In the genomic region with DNA sequence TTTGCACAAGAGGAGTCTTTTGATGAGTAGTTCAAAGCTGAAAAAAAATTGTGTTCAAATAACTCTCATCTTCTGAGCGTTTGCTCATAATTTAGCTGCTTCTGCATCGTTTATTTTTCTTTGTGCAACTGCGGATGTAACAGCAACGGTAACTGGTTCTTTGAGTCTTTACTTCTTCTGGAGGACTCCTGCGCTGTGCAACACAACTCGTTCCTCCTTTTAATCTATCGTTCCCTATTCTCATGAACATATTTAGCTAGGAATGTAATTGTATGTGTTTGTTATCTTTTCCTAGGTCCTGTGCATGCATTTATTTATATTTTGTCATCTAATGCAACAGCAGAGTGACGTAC, we compare ENCODE assay signal across 9 mouse cellular contexts.
A peak's percentile ranks its signal among the peaks of the same experiment; 100 is the strongest.
DNase-seq lines count a peak whose midpoint lies in the region; ATAC-seq and TF ChIP-seq lines count a peak whose summit lies in the region.
"Had no signal": no experiment of that assay in that cellular context is flagged by ENCODE, and none has a peak within 500 bp of the region (broad histone marks: within the 10 kb centered on the region; RNA-seq: fewer than 3 reads in every experiment).

No protein-coding gene starts in this region.

- H3K4me2 ChIP-seq in liver, embryonic 13.5 days: peak overlapping the region; percentile 24; the same call in 1 of the 2 replicates
- peak overlapping the region; percentile 63 for H3K4me2 ChIP-seq in hindbrain, postnatal 0 days (ENCODE audit: low read depth, low read length)
- peak overlapping the region; percentile 47 for H3K4me2 ChIP-seq in neural tube, embryonic 14.5 days (ENCODE audit: low read depth, low read length)

- no peaks in the 10 kb centered on the region for H3K9me3 ChIP-seq in liver, embryonic 13.5 days (replicated peaks)
- H3K9me3 ChIP-seq in hindbrain, postnatal 0 days (ENCODE audit: low read length): no peaks in the 10 kb centered on the region
- H3K9me3 ChIP-seq in neural tube, embryonic 14.5 days (ENCODE audit: control insufficient read depth, low read length): no peaks in the 10 kb centered on the region

- peak; percentile 35; the same call in 1 of the 2 replicates for ATAC-seq in frontal cortex, adult (ENCODE audit: low TSS enrichment)
- ATAC-seq in liver, embryonic 13.5 days (ENCODE audit: low read depth): no peak
- ATAC-seq in hindbrain, postnatal 0 days: no peak
- ATAC-seq in neural tube, embryonic 14.5 days (ENCODE audit: low read depth): no peak

- TF ChIP-seq CTCF in hindbrain, postnatal 0 days (IDR thresholded peaks at IDR 0.05; ENCODE audit: low read depth): no peak

- DNase-seq in frontal cortex, postnatal 36 days (ENCODE audit: low spot score in 2 of 2): no peak
- no peak for DNase-seq in liver, embryonic 13.5 days
- no peak for DNase-seq in liver
- DNase-seq in hindbrain, postnatal 0 days (ENCODE audit: low spot score): no peak
- no peak for DNase-seq in Muller cell, postnatal 12 days (ENCODE audit: inconsistent ontology term)
- DNase-seq in ovary, postnatal 36 days (ENCODE audit: low spot score): no peak

- H3K27ac ChIP-seq in liver, embryonic 13.5 days: no peak overlapping the region
- H3K27ac ChIP-seq in hindbrain, postnatal 0 days: no peak overlapping the region
- H3K27ac ChIP-seq in neural tube, embryonic 14.5 days (ENCODE audit: low read depth, low read length): no peak overlapping the region

- no peak overlapping the region for H3K9ac ChIP-seq in liver, embryonic 13.5 days
- H3K9ac ChIP-seq in hindbrain, postnatal 0 days (replicated peaks; ENCODE audit: low read length): peak overlapping the region; percentile 39; the same call in 1 of the 2 replicates
- no peak overlapping the region for H3K9ac ChIP-seq in neural tube, embryonic 14.5 days (replicated peaks; ENCODE audit: low read depth, low read length)

- H3K4me1 ChIP-seq in liver, embryonic 13.5 days (replicated peaks): no peaks in the 10 kb centered on the region
- H3K4me1 ChIP-seq in hindbrain, postnatal 0 days (ENCODE audit: insufficient read depth, low read length): no peaks in the 10 kb centered on the region
- 0 out of 2 replicates have a peak, but pooled peaks cover 8% of the 10 kb centered on the region for H3K4me1 ChIP-seq in neural tube, embryonic 14.5 days (ENCODE audit: control insufficient read depth, insufficient read depth, low read length)

- no peak overlapping the region for H3K4me3 ChIP-seq in liver, embryonic 13.5 days (replicated peaks)
- H3K4me3 ChIP-seq in hindbrain, postnatal 0 days (ENCODE audit: low read length): peak overlapping the region; percentile 37
- H3K4me3 ChIP-seq in neural tube, embryonic 14.5 days (ENCODE audit: low read depth, low read length): no peak overlapping the region
- H3K4me3 ChIP-seq: erythroblast, embryonic 14.5 days had no signal

- H3K36me3 ChIP-seq in liver, embryonic 13.5 days: no peaks in the 10 kb centered on the region
- H3K36me3 ChIP-seq in hindbrain, postnatal 0 days (ENCODE audit: insufficient read depth, low read length): no peaks in the 10 kb centered on the region
- no peaks in the 10 kb centered on the region for H3K36me3 ChIP-seq in neural tube, embryonic 14.5 days (ENCODE audit: control insufficient read depth, insufficient read depth, low read length)

- no peaks in the 10 kb centered on the region for H3K27me3 ChIP-seq in liver, embryonic 13.5 days
- H3K27me3 ChIP-seq in hindbrain, postnatal 0 days (ENCODE audit: insufficient read depth, low read length): no peaks in the 10 kb centered on the region
- H3K27me3 ChIP-seq in neural tube, embryonic 14.5 days (ENCODE audit: control insufficient read depth, insufficient read depth, low read length): no peaks in the 10 kb centered on the region

- WGBS in liver, embryonic 13.5 days (ENCODE audit: insufficient replicate concordance): 60% methylated on average over 8 of the region's 8 CpGs
- 41% methylated on average over 8 of the region's 8 CpGs for WGBS in hindbrain, postnatal 0 days
- 71% methylated on average over 8 of the region's 8 CpGs for WGBS in neural tube, embryonic 14.5 days
